Mouse (Mus musculus) right cerebral cortex, postnatal 10 days (tissue): Measurements from ENCODE around the gene 1700017B05Rik.
"Not testable (repeated sequence)": the region's sequence is repeated elsewhere in the genome, so short reads cannot be mapped to it uniquely, and the experiment has no call there.

Experiments used
- DNase-seq, 2 experiments: peaks; one replicate each; pipeline ENCODE4 v3.0.0; 2021; ENCODE audit warnings: low spot score in 2 of 2

The 1700017B05Rik gene

GRCm38 (mm10) chr9:57220356-57220755 is 42.1 kb downstream of the 1700017B05Rik start:
- peak; percentile 44 to 61 for DNase-seq

GRCm38 (mm10) chr9:57219511-57219910 is 42.9 kb downstream of the 1700017B05Rik start:
- DNase-seq = no peak

- no peak for DNase-seq
Observed at GRCm38 (mm10) chr9:57218776-57219175, 43.6 kb downstream of the 1700017B05Rik start.

GRCm38 (mm10) chr9:57217220-57217619 is 45.2 kb downstream of the 1700017B05Rik start:
- no peak for DNase-seq

- no peak for DNase-seq
Observed at GRCm38 (mm10) chr9:57214500-57214899, 47.9 kb downstream of the 1700017B05Rik start.

DNA sequence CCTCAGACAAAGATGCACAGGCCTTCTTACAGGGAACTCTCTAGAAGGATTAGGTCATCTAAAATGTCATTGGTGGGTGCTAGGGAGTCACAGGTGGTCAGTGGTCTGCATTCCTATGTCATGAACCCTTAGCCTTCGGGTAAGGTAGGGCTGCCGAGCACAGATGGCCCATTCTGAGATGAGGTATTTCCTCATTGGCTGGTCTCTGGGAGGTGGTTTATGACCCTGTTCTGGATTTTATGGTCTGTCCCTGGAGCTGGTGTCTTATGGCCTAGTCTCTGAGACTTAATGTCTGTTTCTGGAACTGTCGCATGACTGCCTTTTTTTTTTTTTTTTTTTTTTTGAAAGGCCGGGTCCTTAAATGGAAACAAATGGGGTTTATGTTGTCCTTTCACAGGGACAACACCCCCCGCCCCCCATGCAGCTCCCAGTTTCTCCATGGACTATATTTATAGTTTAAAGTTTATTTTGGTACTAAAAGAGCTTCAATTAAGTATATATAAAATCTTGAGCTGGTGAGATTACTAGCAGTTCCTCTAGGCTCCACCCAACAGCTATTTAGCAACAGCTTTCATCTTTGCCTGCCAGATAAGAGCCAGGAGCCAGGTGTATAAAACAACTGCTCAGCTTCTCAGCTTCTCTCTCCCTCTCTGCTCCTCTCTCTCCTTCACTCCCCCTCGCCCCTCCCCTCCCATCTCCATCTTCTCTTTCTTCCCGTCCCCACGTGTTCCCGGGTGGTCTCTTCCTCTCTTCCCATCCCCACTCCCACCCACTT is 49.8 kb downstream of the 1700017B05Rik start:
- DNase-seq = no peak

GRCm38 (mm10) chr9:57209316-57209715 is 53.1 kb downstream of the 1700017B05Rik start:
- peak in 1 of 2 experiments; percentile 57 for DNase-seq

DNA sequence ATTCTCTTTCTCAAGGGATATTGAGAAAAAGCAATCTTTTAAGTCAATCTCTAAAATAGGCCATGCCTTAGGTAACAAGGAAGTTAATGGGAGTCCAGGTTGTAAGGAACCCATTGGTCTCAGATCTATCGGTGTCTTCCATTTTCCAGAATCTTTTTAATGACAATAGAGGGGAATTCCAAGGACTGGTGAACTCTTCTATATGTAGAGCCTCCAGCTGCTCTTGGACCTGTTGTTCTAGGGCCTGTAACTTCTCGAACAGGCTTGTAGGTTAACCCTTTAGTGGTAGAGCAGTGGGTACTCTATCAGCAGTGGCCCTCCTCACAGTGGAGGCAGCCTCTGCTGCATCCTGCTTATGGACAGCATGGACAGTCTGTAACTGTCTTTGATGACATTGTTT is 55.5 kb downstream of the 1700017B05Rik start:
- no peak for DNase-seq

DNA sequence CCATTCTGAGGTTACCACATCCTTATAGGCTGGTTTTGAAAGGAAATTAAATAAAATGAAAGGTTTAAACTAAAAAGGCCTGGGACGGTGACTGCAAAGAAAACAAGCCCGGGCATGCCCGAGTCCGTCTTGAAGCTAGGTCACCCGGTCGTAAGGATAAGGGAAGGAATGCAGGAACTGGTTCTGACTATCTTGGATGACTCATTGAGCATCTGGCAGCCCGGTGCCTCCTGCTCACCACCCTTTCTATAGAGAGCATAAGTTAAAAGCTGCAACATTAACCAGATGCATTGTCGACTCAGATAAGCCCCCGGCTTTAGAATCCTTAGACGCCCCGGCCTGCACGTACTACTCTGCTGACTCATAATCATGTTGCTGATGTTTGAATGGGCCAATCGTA is 58.8 kb downstream of the 1700017B05Rik start:
- DNase-seq = not testable (repeated sequence)
